Mouse (Mus musculus) erythroblast, embryonic 14.5 days (primary cell): ENCODE results near the gene Dcun1d1. TPM values are rescaled to one million over a fixed set of nuclear protein-coding genes. Genes with fewer than 3 reads are reported as not detected.

Experiments used
- H3K27me3 ChIP-seq: 2 replicates; pipeline ENCODE4 v1.6.1; 2012; ENCODE audit warnings: inconsistent platforms; ENCODE audit not compliant: control insufficient read depth
- H3K36me3 ChIP-seq: 2 replicates; pipeline ENCODE4 v1.6.1; 2012; ENCODE audit warnings: mild to moderate bottlenecking, inconsistent platforms; ENCODE audit not compliant: control insufficient read depth
- H3K4me1 ChIP-seq: 2 replicates; pipeline ENCODE4 v1.6.1; 2012; ENCODE audit warnings: inconsistent platforms; ENCODE audit not compliant: control insufficient read depth
- H3K4me3 ChIP-seq: replicated peaks from 2 replicates; pipeline ENCODE3; 2012; ENCODE audit warnings: moderate library complexity, mild to moderate bottlenecking, inconsistent platforms
- H3K9me3 ChIP-seq: 2 replicates; pipeline ENCODE4 v1.6.1; 2012; ENCODE audit warnings: low read length, inconsistent platforms, mixed read lengths; ENCODE audit not compliant: control insufficient read depth
- GATA1 ChIP-seq: IDR thresholded peaks from 2 replicates; pipeline ENCODE4 v1.6.1; 2012; ENCODE audit warnings: low read length, inconsistent platforms, mixed read lengths
- TAL1 ChIP-seq: IDR thresholded peaks from 3 replicates; pipeline ENCODE4 v1.6.1; 2012; ENCODE audit warnings: low read length, inconsistent platforms, mixed read lengths
- polyA plus RNA-seq: library from polyadenylated mRNA; stranded (reverse); fragments of >175 nt; gene quantifications from 2 replicates; pipeline ENCODE4 v1.2.3, GENCODE M21; 2012

Dcun1d1 gene
- polyA plus RNA-seq, 1 experiment, result 0.95 TPM

DNA sequence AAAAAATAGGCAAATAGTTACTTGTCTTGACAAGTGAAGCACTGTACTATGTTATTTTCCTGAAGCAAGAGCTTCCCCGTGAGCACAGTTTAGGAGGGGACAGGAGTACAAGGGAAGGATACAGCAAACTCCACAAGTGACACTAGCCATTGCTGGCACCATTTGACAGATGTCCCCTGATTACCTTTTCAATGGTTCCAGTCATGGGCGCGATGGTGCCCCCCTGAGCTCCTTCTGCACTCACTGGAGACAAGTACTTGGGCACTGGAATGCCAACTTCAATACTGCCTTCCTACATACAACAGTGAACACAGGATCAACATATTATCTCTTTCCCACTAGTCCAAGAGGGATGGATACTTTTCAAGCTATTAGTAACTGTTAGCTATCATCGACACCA, 26.2 kb upstream of the Dcun1d1 start:
- TF ChIP-seq TAL1 (no peak), GATA1 (no peak)
- no peaks in the 10 kb centered on the region for H3K9me3 ChIP-seq
- H3K27me3 ChIP-seq, result no peaks in the 10 kb centered on the region
- peaks cover 22% of the 10 kb centered on the region for H3K4me1 ChIP-seq
- no peak overlapping the region for H3K4me3 ChIP-seq
- peaks cover 8% of the 10 kb centered on the region for H3K36me3 ChIP-seq

DNA sequence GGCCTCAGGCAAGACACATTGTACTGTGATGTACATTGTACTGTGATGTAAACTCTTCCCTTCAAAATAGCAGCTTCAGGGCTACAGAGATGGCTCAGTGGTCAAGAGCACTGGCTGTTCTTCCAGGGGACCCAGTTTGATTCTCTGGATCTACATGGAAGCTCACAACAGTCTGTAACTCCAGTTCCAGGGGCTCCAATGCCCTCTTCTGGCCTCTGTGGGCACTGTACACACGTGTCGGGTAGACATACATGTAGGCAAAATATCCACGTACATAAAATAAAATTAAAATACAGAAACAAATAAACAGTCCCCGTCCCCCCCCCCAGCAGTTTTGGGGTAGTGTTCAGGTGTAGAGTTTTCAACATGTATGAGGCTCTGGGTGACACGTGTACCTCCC, 25.7 kb upstream of the Dcun1d1 start:
- peaks cover 22% of the 10 kb centered on the region for H3K4me1 ChIP-seq
- H3K36me3 ChIP-seq, result peaks cover 8% of the 10 kb centered on the region
- H3K4me3 ChIP-seq, result no peak overlapping the region
- TF ChIP-seq GATA1 (no peak), TAL1 (no peak)
- no peaks in the 10 kb centered on the region for H3K27me3 ChIP-seq
- no peaks in the 10 kb centered on the region for H3K9me3 ChIP-seq

DNA sequence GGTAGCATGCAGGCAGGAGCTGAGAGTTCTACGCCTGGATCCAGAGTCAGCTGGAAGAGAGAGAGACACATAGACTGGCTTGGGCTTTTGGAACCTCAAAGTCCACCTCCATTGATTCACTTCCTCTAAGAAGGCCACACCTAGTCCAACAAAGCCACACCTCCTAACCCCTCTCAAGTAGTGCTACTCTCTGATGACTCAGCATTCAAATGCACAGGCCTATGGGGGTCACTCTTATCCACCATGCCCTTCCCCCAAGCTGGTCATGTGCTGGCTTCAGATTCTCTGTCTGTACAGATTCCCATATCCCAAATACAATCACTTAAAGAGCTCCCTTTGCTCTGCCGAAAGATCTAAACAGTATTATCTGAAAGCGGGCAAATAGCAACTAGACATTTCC, 20.0 kb upstream of the Dcun1d1 start:
- Histone ChIP-seq H3K9me3 (peaks cover 3% of the 10 kb centered on the region; the same call in 1 of the 2 replicates), H3K36me3 (peaks cover 4% of the 10 kb centered on the region; the same call in 1 of the 2 replicates), H3K27me3 (no peaks in the 10 kb centered on the region), H3K4me1 (peaks cover 4% of the 10 kb centered on the region), H3K4me3 (no peak overlapping the region)
- TF ChIP-seq GATA1, result no peak
- TF ChIP-seq TAL1, result no peak

DNA sequence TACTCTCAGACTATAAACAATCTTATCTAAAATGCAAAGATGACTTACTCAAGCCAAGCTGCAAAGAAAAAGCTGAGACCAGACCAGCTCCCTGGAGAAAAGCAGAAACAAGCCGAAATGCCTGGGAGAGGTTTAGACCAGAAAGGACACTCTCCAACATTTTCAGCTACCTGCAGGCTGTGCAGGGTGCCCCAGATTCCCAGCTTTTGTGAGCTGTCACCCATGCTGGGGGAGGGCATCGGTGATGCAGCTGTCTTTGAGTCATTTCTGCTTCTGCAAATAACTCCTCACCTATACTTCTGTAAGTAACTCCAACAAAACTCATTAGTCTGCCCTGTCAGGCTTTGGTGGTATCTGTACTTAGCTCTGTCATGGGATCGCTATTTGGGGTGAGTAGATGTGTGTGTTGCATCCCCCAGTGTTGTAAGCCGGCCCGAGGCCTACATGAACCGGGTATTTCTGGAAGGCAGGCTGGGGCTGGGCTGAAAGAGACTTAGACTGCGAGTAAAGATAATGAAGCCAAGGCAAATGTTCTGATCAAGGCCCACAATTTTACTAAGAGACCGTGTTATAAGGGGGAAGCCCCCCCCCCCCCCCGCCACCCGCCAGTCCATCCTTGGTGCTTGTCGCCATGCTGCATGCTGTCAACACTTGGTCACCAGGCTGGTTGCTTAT, 17.8 kb upstream of the Dcun1d1 start:
- TF ChIP-seq TAL1 (no peak), GATA1 (no peak)
- Histone ChIP-seq H3K4me3 (no peak overlapping the region), H3K36me3 (peaks cover 2% of the 10 kb centered on the region; the same call in 1 of the 2 replicates), H3K27me3 (no peaks in the 10 kb centered on the region), H3K9me3 (peaks cover 3% of the 10 kb centered on the region; the same call in 1 of the 2 replicates), H3K4me1 (peaks cover 4% of the 10 kb centered on the region)

DNA sequence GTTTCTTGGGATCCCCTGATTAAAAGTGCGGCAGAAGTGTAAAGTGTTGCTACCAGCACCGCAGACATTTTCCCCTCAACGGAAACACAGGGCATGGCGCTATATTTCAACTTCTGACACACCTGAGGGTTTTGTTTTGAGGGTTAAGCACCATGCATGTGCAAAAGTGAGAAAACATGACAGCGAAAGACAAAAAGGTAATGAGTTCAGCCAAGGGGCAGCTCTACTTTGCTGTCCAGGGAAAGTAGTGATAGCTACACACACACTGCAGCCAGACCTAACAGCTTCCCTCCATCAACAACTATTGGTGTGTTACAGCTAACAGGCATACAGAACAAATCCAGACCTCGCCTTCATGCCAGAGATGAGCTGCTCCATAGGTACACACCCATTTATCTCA, 16.6 kb upstream of the Dcun1d1 start:
- H3K4me3 ChIP-seq, result no peak overlapping the region
- no peaks in the 10 kb centered on the region; the same call in 1 of the 2 replicates for H3K36me3 ChIP-seq
- no peaks in the 10 kb centered on the region for H3K27me3 ChIP-seq
- peaks cover 3% of the 10 kb centered on the region; the same call in 1 of the 2 replicates for H3K9me3 ChIP-seq
- H3K4me1 ChIP-seq, result peaks cover 2% of the 10 kb centered on the region
- TF ChIP-seq GATA1, result no peak

DNA sequence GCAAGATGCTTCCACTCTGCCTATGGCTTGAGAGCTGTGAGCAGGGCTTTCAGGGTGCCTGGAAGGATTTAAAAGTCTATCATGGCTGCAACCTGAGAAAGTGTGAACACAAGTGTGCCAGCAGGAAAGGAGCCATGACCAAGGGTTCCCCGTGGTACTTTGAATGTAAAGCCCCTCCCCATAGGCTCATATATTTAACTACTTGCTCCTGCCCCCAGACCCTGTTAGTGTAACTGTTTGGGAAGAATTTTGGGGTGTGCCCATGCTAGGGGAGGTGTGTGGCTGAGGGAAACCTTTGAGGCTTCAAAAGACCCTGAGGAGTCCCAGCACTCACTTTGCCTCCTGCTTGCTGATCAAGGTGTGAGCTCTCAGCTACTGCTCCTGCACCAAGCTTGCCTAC, 15.9 kb upstream of the Dcun1d1 start:
- no peak overlapping the region for H3K4me3 ChIP-seq
- TF ChIP-seq TAL1 (no peak), GATA1 (no peak)

DNA sequence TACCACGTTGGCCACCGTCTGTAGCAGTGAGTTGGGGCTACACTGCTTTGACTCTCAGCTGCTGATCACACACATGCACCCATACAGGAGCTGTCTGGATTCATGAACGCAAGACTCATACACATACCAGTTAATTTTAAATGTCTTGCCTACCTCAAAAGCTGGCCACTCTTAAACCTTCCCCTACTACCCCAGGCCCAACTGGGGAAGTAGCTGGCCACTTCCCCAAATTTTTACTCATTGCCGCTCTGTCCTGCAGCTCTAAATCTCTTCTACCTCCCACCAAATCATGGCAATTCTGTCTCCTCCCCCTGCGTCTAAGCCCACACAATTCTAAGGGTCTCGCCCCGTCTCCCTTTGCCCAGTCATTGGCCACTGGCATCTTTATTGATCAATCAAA, 11.0 kb upstream of the Dcun1d1 start:
- H3K36me3 ChIP-seq, result no peaks in the 10 kb centered on the region
- H3K4me3 ChIP-seq, result no peak overlapping the region
- TF ChIP-seq GATA1 (no peak), TAL1 (no peak)
- no peaks in the 10 kb centered on the region for H3K27me3 ChIP-seq
- no peaks in the 10 kb centered on the region for H3K9me3 ChIP-seq
- no peaks in the 10 kb centered on the region; the same call in 1 of the 2 replicates for H3K4me1 ChIP-seq

More for the DNA sequence above, 15.9 kb upstream of the Dcun1d1 start:
- H3K36me3 ChIP-seq, result no peaks in the 10 kb centered on the region; the same call in 1 of the 2 replicates
- H3K27me3 ChIP-seq, result no peaks in the 10 kb centered on the region
- peaks cover 3% of the 10 kb centered on the region; the same call in 1 of the 2 replicates for H3K9me3 ChIP-seq
- H3K4me1 ChIP-seq, result peaks cover 2% of the 10 kb centered on the region

DNA sequence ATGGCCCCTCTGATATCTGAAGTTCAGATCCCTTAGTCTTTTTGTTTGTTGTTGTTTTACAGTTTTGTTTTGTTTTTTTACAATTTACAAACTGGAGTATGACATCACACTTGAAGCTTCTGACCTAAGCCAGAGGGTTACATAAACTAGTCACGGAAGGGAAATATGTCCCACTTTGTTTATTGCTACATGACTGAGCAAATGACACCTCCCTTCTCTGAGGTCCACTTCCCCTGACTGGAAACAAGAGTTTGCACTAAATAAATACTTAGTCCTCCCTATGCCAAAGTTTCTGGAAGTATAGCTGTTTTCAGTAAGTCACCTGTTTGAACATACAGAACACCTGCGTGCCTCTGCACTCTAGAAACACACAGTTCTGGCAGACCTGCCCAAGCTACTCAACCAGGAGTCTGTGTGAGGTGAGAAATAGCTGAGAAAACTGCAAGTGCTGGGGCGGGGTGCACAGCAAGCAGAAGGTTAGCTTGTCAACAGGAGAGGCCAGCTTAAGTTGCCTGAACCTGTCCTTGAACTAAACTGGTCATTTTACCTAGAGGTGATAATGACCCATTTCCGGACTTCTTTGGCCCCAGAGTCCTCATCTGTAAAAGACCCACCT, 3.4 kb upstream of the Dcun1d1 start:
- Histone ChIP-seq H3K4me3 (no peak overlapping the region), H3K27me3 (no peaks in the 10 kb centered on the region), H3K9me3 (no peaks in the 10 kb centered on the region), H3K4me1 (peaks cover 13% of the 10 kb centered on the region), H3K36me3 (peaks cover 32% of the 10 kb centered on the region)
- no peak for TF ChIP-seq GATA1

DNA sequence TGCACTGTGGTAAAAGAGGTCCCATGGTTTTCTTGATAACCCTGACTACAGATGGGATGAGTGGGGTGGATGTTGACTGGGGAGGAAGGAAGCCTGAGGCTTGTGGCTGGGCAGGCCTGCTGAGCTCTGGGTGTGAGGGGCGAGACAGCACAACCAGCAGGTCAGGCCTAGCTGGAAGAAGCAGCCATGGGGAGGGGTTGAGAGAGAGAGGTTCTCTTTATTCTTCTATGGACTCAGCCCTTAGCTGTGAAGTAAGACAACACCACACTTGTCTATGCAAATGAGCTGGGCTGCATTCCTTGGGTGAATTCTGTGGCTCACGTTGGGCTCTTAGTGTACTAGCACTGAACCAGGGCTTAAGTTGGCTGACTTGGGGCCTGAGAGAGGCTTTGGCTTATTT, 2.8 kb upstream of the Dcun1d1 start:
- H3K4me3 ChIP-seq, result no peak overlapping the region
- H3K4me1 ChIP-seq, result peaks cover 18% of the 10 kb centered on the region
- no peak for TF ChIP-seq TAL1
- no peak for TF ChIP-seq GATA1
- H3K36me3 ChIP-seq, result peaks cover 36% of the 10 kb centered on the region
- H3K9me3 ChIP-seq, result no peaks in the 10 kb centered on the region
- H3K27me3 ChIP-seq, result no peaks in the 10 kb centered on the region
